Mouse (Mus musculus) limb, embryonic 11.5 days (tissue): ENCODE measurements at regions not wholly inside any gene's neighbourhood (a gene's known extent, or its start where the extent isn't known, plus 50 kb on each side); places are given as distances from the start of the nearest gene placed in this dataset.

ENCODE experiments used
- ATAC-seq: fragments of 200-750 bp; cut with Nextera tagmentation; 2 replicates; pipeline ENCODE4 v1.8.0; 2017; ENCODE audit warnings: low read depth; ENCODE audit not compliant: insufficient number of reproducible peaks, low FRiP score, low TSS enrichment
- DNase-seq: peaks from one replicate; pipeline ENCODE4 v3.0.0-alpha.2; 2015; ENCODE audit warnings: low spot score
- H3K27ac ChIP-seq: fragments of 300-500 bp; sonication (generic); replicated peaks from 2 replicates; pipeline ENCODE4 v1.5.1; 2014; ENCODE audit warnings: low read depth, mild to moderate bottlenecking, low read length
- H3K27me3 ChIP-seq: fragments of 300-500 bp; sonication (generic); 2 replicates; pipeline ENCODE4 v1.6.1; 2014; ENCODE audit warnings: mild to moderate bottlenecking, low read length, mixed read lengths; ENCODE audit not compliant: control insufficient read depth, insufficient read depth
- H3K36me3 ChIP-seq: fragments of 300-500 bp; sonication (generic); 2 replicates; pipeline ENCODE4 v1.6.1; 2014; ENCODE audit warnings: mild to moderate bottlenecking, low read length, moderate library complexity, mixed read lengths; ENCODE audit not compliant: control insufficient read depth, insufficient read depth
- H3K4me1 ChIP-seq: fragments of 300-500 bp; sonication (generic); 2 replicates; pipeline ENCODE4 v1.6.1; 2014; ENCODE audit warnings: low read length, mixed read lengths; ENCODE audit not compliant: control insufficient read depth, insufficient read depth
- H3K4me2 ChIP-seq: fragments of 300-500 bp; sonication (generic); 2 replicates; pipeline ENCODE4 v1.6.1; 2014; ENCODE audit warnings: low read depth, mild to moderate bottlenecking, moderate library complexity; ENCODE audit not compliant: severe bottlenecking
- H3K4me3 ChIP-seq: fragments of 300-500 bp; sonication (generic); 2 replicates; pipeline ENCODE4 v1.5.1; 2014; ENCODE audit warnings: low read depth, low read length
- H3K9ac ChIP-seq: fragments of 300-500 bp; sonication (generic); 2 replicates; pipeline ENCODE4 v1.6.1; 2014; ENCODE audit warnings: mild to moderate bottlenecking, low read length
- H3K9me3 ChIP-seq: fragments of 300-500 bp; sonication (generic); 2 replicates; pipeline ENCODE4 v1.6.1; 2016; ENCODE audit warnings: low read length; ENCODE audit not compliant: control insufficient read depth
- WGBS: fragments of 180-500 bp; shearing (Covaris S2); extraction: QIAGEN DNeasy Blood & Tissue Kit; methylation state at CpG from one replicate; pipeline ENCODE4 v1.1.7; 2014; 5-methylcytosine and 5-hydroxymethylcytosine counted together

GRCm38 (mm10) chr9:120652733-120653132, 81.5 kb downstream of the Rpl14 start:
- Histone ChIP-seq H3K36me3 (no peaks in the 10 kb centered on the region), H3K4me1 (peaks cover 7% of the 10 kb centered on the region; the same call in 1 of the 2 replicates), H3K4me2 (no peak overlapping the region), H3K4me3 (no peak overlapping the region), H3K9ac (no peak overlapping the region), H3K9me3 (no peaks in the 10 kb centered on the region), H3K27ac (no peak overlapping the region), H3K27me3 (no peaks in the 10 kb centered on the region)
- no peak for DNase-seq
- ATAC-seq, result no peak
- 88% methylated on average over 14 of the region's 14 CpGs for WGBS

GRCm38 (mm10) chr9:120653170-120653569, 81.9 kb downstream of the Rpl14 start:
- Histone ChIP-seq H3K27ac (no peak overlapping the region), H3K4me2 (no peak overlapping the region), H3K27me3 (no peaks in the 10 kb centered on the region), H3K9me3 (no peaks in the 10 kb centered on the region), H3K4me3 (no peak overlapping the region), H3K4me1 (peaks cover 7% of the 10 kb centered on the region; the same call in 1 of the 2 replicates), H3K9ac (no peak overlapping the region), H3K36me3 (no peaks in the 10 kb centered on the region)
- no peak for DNase-seq
- WGBS, result 52% methylated on average over 5 of the region's 5 CpGs
- ATAC-seq, result no peak

DNA sequence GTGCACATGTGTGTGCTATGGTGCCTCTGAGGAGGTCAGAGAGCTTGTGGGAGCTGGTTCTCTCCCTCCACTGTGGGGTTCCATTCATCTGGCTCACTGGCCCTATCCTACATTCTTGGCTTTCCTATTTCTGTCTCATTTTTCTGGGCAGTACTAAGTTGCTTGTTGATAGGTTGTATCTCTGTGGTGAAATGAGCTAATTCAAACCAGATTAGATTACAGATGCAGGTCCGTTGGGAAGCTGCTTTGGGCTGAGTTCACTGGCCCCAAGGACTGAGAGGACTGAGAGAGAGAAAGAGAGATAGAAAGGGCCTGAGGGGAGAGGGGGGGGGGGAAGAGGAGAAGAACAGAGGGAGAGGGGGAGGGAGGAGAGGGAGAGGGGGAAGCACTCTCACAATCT, 83.5 kb downstream of the Rpl14 start:
- H3K27ac ChIP-seq, result no peak overlapping the region
- no peak for ATAC-seq
- H3K4me2 ChIP-seq, result no peak overlapping the region
- H3K9me3 ChIP-seq, result no peaks in the 10 kb centered on the region
- H3K4me3 ChIP-seq, result no peak overlapping the region
- H3K4me1 ChIP-seq, result peaks cover 7% of the 10 kb centered on the region; the same call in 1 of the 2 replicates
- DNase-seq, result no peak
- no peaks in the 10 kb centered on the region for H3K36me3 ChIP-seq
- H3K9ac ChIP-seq, result no peak overlapping the region
- WGBS, result 15% methylated on average over 1 of the region's 1 CpGs
- no peaks in the 10 kb centered on the region for H3K27me3 ChIP-seq

DNA sequence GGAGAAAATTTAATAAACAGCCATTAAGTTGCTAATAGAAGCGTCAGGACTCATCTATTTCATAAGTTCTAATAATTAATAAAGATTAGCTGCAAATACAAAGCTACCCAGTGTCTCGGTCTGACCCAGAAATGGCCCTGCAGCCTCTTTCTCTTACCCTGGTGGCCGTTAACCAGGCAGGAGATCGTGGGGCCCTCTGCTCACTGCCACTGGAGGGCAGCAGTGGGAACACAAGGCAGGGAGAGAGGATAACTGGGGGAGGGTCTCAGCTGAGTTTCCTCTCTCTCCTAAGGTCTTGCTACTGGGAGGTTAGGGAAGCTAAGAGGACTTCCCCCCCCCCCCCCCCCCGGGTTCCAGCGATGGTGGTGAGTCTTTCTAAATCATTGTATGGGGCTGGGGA, 85.7 kb downstream of the Rpl14 start:
- ATAC-seq, result no peak
- peaks cover 7% of the 10 kb centered on the region; the same call in 1 of the 2 replicates for H3K4me1 ChIP-seq

GRCm38 (mm10) chr9:120657786-120658185, 86.5 kb downstream of the Rpl14 start:
- ATAC-seq (no peak), DNase-seq (no peak)
- Histone ChIP-seq H3K27ac (no peak overlapping the region), H3K4me1 (peaks cover 7% of the 10 kb centered on the region; the same call in 1 of the 2 replicates), H3K9ac (no peak overlapping the region), H3K9me3 (no peaks in the 10 kb centered on the region), H3K4me2 (no peak overlapping the region), H3K27me3 (no peaks in the 10 kb centered on the region), H3K36me3 (no peaks in the 10 kb centered on the region), H3K4me3 (no peak overlapping the region)

More for the DNA sequence above, 85.7 kb downstream of the Rpl14 start:
- H3K4me3 ChIP-seq, result no peak overlapping the region
- no peaks in the 10 kb centered on the region for H3K27me3 ChIP-seq
- no peak overlapping the region for H3K4me2 ChIP-seq
- H3K9me3 ChIP-seq, result no peaks in the 10 kb centered on the region
- DNase-seq, result peak; percentile 76
- no peak overlapping the region for H3K27ac ChIP-seq
- 28% methylated on average over 4 of the region's 6 CpGs for WGBS
- H3K9ac ChIP-seq, result no peak overlapping the region
- H3K36me3 ChIP-seq, result no peaks in the 10 kb centered on the region

GRCm38 (mm10) chr9:120658576-120658975, 87.3 kb downstream of the Rpl14 start:
- Histone ChIP-seq H3K27ac (no peak overlapping the region), H3K4me1 (peaks cover 7% of the 10 kb centered on the region; the same call in 1 of the 2 replicates), H3K36me3 (no peaks in the 10 kb centered on the region), H3K4me2 (no peak overlapping the region), H3K9me3 (no peaks in the 10 kb centered on the region), H3K27me3 (no peaks in the 10 kb centered on the region), H3K9ac (no peak overlapping the region), H3K4me3 (no peak overlapping the region)
- DNase-seq (no peak), ATAC-seq (no peak)
- WGBS, result 83% methylated on average over 2 of the region's 2 CpGs

- Histone ChIP-seq H3K9me3 (no peaks in the 10 kb centered on the region), H3K36me3 (no peaks in the 10 kb centered on the region), H3K27me3 (no peaks in the 10 kb centered on the region), H3K27ac (no peak overlapping the region), H3K4me3 (no peak overlapping the region), H3K4me2 (no peak overlapping the region), H3K9ac (no peak overlapping the region), H3K4me1 (no peaks in the 10 kb centered on the region)
- WGBS, result 73% methylated on average over 5 of the region's 5 CpGs
- DNase-seq (no peak), ATAC-seq (no peak)
These were observed 90.0 kb downstream of the Rpl14 start for GRCm38 (mm10) chr9:120661226-120661625.

DNA sequence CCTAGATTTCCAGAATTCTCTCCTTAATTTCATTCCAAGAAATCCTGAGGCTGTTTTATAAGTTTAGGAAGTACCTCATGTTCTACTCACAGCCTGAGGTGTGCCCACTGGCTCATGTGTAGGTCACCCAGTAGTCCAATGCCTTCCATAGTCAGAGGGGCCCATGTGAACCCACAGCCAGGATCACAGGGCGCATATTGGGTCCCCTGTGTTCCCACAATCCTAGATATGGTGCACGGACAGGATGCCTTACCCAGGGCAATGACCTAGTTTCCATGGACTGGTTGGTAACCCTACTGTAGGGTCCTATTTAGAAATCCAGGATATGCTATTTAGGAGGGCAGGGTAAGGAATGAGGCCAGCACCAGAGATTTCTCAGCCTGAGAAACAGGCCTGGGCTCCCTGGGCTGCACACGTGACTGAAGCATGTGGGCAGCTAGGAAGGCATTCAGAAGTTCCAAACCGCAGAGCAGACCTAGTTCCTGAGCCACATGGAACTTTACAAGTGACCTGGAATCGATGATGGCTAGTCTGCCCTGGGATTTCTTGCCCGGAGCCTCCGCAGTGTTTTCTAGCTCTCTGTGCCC, 90.5 kb downstream of the Rpl14 start:
- Histone ChIP-seq H3K4me2 (no peak overlapping the region), H3K9me3 (no peaks in the 10 kb centered on the region), H3K27me3 (no peaks in the 10 kb centered on the region), H3K4me1 (no peaks in the 10 kb centered on the region), H3K27ac (no peak overlapping the region), H3K36me3 (no peaks in the 10 kb centered on the region), H3K9ac (no peak overlapping the region), H3K4me3 (no peak overlapping the region)
- WGBS, result 91% methylated on average over 7 of the region's 7 CpGs
- ATAC-seq (no peak), DNase-seq (no peak)

DNA sequence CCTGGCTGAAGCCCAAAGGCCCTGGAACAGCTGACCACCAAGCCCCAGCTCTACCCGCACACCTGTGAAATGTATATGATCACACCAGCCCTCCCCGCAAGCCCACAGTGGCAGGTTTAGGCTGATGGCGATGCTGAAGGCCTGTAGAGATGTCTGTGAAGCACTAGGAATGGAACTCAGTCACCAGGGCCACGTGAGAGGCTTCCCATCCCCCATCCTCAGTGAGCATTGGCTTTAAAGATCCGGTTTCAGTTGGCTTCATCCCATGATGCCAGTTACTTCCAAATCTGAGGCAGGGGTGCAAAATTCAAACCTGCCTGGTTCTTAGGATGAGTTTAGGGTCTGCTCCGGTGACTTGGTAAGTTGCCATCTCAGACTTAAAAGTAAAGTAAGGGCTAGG, 91.9 kb downstream of the Rpl14 start:
- no peak overlapping the region for H3K27ac ChIP-seq
- H3K4me2 ChIP-seq, result no peak overlapping the region
- no peaks in the 10 kb centered on the region for H3K36me3 ChIP-seq
- DNase-seq, result no peak
- H3K9ac ChIP-seq, result no peak overlapping the region
- no peak overlapping the region for H3K4me3 ChIP-seq
- H3K4me1 ChIP-seq, result no peaks in the 10 kb centered on the region
- no peaks in the 10 kb centered on the region for H3K9me3 ChIP-seq
- no peaks in the 10 kb centered on the region for H3K27me3 ChIP-seq
- no peak for ATAC-seq
- 54% methylated on average over 6 of the region's 6 CpGs for WGBS
